Mouse (Mus musculus): Measurements from ENCODE around the gene Glipr1l1.
"Not testable (repeated sequence)": the region's sequence is repeated elsewhere in the genome, so short reads cannot be mapped to it uniquely, and the experiment has no call there.

Glipr1l1 gene

DNA sequence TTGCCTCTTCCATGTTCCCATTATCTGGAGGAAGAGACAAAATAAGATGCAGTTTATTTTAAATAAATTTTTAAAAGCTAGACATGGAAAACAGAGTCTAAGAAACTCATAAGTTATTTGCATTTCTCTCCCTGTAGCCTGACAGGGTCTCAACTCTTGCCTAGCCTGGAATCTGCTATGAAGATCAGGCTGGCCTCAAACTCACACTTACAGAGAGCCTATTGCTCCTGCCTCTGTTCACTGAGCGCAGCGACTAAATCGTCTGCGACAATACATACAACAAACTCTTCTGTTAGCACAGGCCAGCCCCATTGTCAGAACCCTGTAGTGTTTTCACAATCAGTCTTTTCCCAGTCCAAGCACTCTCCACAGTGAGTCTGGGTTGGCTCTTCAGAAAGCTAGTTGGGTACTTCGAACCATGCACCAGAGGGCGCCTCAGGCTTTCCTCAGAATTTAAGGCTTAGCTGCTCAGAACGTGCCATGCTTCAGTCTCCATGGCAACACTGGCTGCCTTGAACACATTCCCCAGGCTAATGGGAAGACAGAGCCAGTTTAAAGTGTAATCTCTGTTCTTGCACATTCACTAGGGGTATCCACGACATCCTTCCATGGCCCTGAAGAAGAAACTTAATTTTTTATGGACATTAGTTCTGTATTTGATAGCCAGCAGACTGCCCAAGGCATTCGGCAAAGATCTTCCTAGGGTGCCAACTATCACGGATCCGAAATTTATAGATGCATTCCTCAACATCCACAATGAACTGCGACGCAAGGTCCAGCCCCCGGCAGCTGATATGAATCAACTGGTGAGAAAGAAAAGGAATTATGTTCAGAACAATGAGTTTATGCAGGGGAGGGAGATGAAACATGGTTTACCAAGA lies at the start of gene Glipr1l1:
Gene Glipr1l1 (plus strand): TSS at position 488 of the 881 bp plus-strand sequence.
- DNase-seq (ENCODE audit: low read depth, low spot score), result peak; percentile 94

DNA sequence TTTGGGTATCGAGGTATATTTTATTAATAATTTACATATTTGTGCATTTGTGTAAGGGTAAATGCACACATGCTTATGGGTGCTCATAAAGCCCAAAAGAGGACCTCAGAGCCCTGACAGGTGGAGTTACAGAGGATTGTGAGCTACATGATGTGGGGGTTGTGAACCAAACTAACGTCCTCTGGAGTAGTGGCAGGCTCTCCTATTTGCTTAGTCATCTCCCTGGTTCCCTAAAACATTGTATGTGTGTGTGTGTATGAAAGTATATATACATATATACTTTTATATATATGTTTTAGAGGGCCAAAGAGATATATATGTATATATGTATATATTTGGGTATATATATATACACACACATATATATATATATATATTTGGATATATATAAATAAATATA lies 36.4 kb upstream of the Glipr1l1 start:
- no peak for DNase-seq (ENCODE audit: low read depth, low spot score)

DNA sequence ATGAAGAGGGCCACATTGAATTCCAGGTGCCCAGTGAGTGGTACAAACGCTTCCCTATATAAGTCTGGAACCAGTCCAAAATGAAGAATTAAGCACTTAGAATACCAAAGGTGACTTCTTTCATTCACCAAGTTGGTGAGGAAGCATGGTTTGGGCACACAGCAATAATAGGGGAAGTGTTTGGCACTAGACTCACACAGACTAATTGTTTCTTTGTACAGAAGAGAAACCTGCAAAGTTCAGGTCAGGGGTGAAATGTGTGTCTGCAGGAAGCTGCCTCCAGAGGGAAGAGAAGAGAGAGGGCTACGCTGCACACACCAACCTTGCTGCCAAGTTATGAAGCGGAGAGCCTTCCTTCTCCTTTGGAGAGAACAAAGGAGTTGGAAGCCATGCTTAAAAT lies 31.3 kb upstream of the Glipr1l1 start:
- DNase-seq (ENCODE audit: low read depth, low spot score), result not testable (repeated sequence)

DNA sequence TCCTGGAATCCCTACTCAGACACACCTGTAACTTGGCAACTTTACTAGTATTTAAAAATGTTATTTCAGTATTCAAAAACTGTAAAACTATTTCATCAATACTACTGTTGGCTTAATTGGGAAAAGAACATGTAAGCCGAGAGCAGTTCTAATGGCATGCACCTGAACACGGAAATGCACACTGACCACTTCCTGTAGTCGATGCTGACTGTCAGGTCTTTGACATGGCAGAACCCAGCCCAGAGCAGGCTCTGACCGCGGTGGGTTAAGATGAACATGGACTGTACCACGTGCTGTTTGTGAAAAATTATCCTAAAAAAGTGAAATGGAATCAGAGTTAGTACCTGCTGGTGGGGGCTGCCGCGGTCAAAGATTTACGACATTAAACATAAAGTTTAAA lies 16.5 kb upstream of the Glipr1l1 start:
- DNase-seq (ENCODE audit: low read depth, low spot score), result not testable (repeated sequence)

DNA sequence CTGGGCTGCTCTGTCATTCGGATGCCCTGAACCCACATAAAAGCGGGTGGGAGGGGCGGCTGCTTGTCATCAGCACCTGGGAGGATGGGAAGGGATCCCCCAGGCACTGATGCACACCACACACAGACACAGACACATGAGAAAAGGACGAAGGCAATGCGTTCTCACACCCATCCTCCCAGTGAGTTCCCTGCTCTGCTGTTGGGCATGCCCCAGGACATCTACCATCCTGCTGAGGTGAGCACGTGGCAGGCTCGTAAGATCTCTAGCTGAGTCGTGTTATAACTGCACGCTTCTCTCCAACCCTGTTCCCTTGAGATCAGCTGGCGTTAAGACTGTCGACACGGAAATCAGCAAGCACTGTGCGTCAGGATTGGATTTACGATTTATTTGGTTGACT lies 15.7 kb upstream of the Glipr1l1 start:
- not testable (repeated sequence) for DNase-seq (ENCODE audit: low read depth, low spot score)

DNA sequence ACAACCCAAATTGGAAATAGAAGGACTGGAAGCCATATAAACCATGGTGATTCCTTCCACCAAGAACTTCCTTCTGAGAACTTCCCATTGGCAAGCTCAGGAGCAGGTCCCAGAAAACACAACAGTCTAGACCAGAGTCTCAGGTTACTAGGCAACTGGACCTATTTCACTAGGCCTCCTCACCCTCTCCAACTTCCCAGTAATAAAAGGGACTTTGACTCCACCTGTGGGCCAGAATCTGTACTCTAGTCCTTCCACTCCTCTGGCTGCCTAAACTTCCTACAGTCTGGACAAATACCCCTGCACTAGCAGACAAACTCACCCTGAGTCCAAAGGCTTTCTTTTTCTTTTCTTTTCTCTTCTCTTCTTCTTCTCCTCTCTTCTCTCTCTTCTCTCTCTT lies 8.8 kb upstream of the Glipr1l1 start:
- DNase-seq (ENCODE audit: low read depth, low spot score), result no peak

DNA sequence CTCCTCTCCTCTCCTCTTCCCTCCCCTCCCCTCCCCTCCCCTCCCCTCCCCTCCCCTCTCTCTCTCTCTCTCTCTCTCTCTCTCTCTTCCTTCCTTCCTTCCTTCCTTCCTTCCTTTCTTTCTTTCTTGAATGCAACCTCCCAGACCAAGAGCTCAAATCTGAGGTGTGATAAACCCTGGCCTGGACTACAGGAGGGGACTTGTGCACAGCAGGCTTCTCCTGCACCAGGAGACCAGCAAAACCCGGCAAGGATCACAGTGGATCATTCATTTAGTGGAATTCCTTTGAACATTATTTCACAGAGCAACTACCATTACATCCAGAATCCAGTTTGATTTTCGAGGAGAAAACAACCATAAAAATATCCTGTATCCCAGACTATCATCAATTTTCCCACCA lies 8.0 kb upstream of the Glipr1l1 start:
- peak; percentile 7 for DNase-seq (ENCODE audit: low read depth, low spot score)

DNA sequence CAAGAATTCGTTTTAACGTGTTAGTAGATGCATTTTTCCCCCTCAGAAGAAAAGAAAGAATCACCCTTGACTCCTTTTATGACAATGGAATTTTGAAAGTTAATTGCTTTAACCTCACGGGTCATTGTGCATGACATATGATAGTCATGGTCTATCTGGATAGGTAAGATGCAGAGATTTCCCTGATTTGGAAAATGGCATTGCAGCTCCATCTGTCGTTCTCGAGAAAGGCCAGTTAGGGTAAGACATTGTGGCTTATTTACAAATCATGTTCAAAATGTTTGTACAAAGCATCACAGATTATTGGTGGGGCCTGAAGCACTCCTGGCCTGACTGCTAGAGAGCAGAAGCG lies 570 bp downstream of the Glipr1l1 start:
- DNase-seq (ENCODE audit: low read depth, low spot score), result not testable (repeated sequence)

DNA sequence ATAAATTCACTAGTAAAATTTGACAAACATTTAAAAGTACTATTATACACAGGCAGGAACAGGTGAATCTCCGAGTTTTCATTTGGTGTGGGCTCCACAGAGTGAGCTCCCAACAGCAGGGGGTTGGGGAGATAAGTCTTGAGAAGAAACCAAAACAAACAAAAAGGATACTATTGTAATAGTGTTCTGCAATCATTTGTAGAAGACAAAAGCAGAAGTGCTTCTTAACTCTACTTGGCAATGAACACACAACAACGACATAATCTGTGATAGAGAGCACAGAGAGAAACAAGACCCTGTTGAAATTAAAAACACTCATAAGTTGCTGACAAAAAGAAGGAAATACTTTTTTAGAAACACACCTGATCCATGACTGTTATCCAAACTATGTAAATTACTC lies 20.1 kb downstream of the Glipr1l1 start:
- DNase-seq (ENCODE audit: low read depth, low spot score), result no peak

DNA sequence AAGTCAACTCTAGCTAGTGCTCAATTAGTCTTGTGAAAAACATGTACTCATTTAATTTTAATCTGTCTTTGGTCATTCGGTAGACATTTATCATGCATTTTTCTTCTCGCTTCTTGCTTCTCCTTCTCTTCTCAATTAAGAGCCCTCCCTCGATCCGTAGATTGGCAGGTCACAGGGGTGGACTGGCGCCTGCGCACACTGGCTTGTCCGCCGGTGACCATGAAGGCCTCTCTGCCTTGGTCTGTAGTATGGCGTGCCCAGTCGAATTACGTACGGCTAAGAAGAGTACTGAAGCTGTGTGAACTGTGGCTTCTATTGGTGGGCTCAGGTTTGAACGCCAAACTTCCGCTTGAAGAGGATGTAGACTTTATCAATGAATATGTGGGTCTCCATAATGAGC lies 23.2 kb downstream of the Glipr1l1 start, which contains the start of gene Glipr1l2:
Gene Glipr1l2 (plus strand): TSS at position 198 of the 400 bp plus-strand sequence.
- DNase-seq (ENCODE audit: low read depth, low spot score), result no peak

DNA sequence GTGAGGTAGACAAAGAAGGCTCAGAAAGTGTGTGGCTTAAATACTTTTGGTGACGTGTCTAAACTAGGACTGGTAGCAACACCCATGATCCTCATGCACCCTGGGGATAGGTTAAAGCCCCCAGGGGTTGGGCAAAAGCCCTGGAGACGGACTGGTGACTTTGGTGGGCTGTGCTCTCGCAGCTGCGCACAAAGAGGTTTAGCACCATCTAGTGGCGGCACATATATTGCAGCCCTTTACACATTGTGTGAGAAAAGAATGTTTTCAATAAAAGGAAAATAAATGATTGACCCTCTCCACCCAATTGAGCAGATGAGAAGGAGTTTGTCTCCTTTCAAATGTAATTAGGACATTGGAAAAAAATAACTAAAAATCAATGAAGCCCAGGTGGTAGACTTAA lies 45.8 kb downstream of the Glipr1l1 start:
- peak; percentile 25 for DNase-seq (ENCODE audit: low read depth, low spot score)

DNA sequence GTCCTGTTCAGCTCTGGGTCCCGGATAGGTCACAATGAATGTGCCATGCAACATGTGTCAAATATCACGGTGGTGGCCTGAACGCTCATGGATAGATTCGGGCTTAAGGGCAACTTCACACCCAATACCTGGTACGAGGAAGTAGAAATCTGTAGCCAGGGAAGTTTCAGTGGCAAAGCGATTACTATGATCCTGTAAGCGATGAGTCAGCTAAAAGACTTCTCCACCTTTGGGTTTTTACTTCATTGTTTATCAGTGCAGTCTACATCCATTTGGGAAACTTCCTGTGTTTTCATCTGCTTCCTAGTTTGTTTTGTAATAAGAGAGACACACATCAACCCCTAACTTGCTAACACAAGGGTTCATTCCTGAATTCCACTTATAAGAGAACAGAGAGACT lies 50.4 kb downstream of the Glipr1l1 start:
- DNase-seq (ENCODE audit: low read depth, low spot score), result no peak

DNA sequence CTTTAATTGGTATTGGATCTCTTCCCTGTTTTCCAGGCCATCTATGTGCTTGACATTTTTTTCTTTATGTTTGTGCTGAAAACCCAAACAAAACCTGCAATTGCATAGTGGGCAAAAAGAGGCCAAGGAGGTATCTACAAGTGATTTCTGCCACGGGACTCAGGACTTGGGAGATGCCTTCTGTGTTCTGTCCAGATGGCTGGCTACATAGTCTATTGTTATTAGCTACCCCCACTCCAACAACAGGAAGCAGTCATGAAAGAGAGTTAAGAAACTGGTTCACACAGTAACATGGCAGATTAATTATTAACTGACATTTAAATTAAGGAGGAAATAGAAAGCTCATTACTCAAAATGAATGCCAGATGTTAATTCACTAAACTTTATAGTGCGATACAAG lies 65.1 kb downstream of the Glipr1l1 start:
- DNase-seq (ENCODE audit: low read depth, low spot score), result not testable (repeated sequence)

DNA sequence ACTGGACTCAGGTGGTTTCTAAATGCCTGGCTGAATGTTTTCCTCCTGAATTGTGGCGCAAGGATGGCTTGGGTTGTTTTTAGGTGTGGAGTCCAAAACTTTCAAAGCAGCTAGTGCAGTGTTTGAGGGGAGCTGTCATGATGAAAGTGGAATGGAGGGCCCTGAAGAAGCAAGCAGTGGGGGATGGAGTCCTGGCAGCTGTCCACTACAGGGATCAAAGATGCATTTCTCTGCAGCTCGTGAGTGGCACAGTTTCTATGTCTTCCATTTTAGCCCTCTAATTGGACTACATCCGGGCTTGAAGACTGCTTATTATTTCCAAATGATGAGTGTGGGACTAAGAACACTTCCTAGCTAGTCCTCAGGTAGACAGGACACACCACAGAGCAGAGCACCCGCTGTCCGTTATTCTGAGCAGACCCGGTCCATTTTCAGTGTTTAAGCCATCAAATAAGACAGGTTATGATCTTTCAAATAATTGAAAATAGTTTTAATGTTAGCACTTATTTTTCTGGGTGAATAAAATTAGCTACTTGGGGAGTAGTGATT lies 67.8 kb downstream of the Glipr1l1 start:
- not testable (repeated sequence) for DNase-seq (ENCODE audit: low read depth, low spot score)
